Mouse (Mus musculus) kidney, embryonic 15.5 days (tissue): ENCODE data around the gene Sdad1. TPM values are rescaled to one million over a fixed set of nuclear protein-coding genes. Genes with fewer than 3 reads are reported as not detected.

ENCODE experiments used
- ATAC-seq: fragments of 200-750 bp; cut with Nextera tagmentation; replicated peaks from 2 replicates; pipeline ENCODE4 v1.8.0; 2017; ENCODE audit warnings: moderate TSS enrichment; ENCODE audit not compliant: low FRiP score
- H3K27ac ChIP-seq: fragments of 300-500 bp; sonication (generic); 2 replicates; pipeline ENCODE4 v1.5.1; 2015; ENCODE audit warnings: mild to moderate bottlenecking, inconsistent platforms
- H3K27me3 ChIP-seq: fragments of 300-500 bp; sonication (generic); 2 replicates; pipeline ENCODE4 v1.6.1; 2015; ENCODE audit warnings: inconsistent platforms
- H3K36me3 ChIP-seq: fragments of 300-500 bp; sonication (generic); 2 replicates; pipeline ENCODE4 v1.6.1; 2015; ENCODE audit warnings: inconsistent platforms
- H3K4me1 ChIP-seq: fragments of 300-500 bp; sonication (generic); 2 replicates; pipeline ENCODE4 v1.6.1; 2015; ENCODE audit warnings: inconsistent platforms
- H3K4me2 ChIP-seq: fragments of 300-500 bp; sonication (generic); 2 replicates; pipeline ENCODE4 v1.6.1; 2015; ENCODE audit warnings: moderate library complexity, mild to moderate bottlenecking, inconsistent platforms
- H3K4me3 ChIP-seq: fragments of 300-500 bp; sonication (generic); replicated peaks from 2 replicates; pipeline ENCODE4 v1.5.1; 2015; ENCODE audit warnings: mild to moderate bottlenecking, inconsistent platforms
- H3K9ac ChIP-seq: fragments of 300-500 bp; sonication (generic); 2 replicates; pipeline ENCODE4 v1.6.1; 2015; ENCODE audit warnings: mild to moderate bottlenecking, inconsistent platforms
- H3K9me3 ChIP-seq: fragments of 300-500 bp; sonication (generic); replicated peaks from 2 replicates; pipeline ENCODE4 v1.6.1; 2016; ENCODE audit warnings: inconsistent platforms
- WGBS: fragments of 180-500 bp; shearing (Covaris S2); methylation state at CpG from one replicate; pipeline ENCODE4 v1.1.7; 2015; ENCODE audit warnings: mixed read lengths; 5-methylcytosine and 5-hydroxymethylcytosine counted together
- polyA plus RNA-seq: library from polyadenylated mRNA; unstranded; fragments of >200 nt; fragmentation: Nextera tagmentation; extraction: Ambion mirVana; gene quantifications from 2 replicates; pipeline ENCODE4 v1.2.1, GENCODE M21; 2015

The Sdad1 gene
- polyA plus RNA-seq, 1 experiment from 2014 or later: 45.7 TPM

- H3K36me3 ChIP-seq: peaks cover 92% of the 10 kb centered on the region
- 87% methylated on average over 13 of the region's 13 CpGs for WGBS
Observed at GRCm38 (mm10) chr5:92302149-92302840, 8.0 kb downstream of the Sdad1 start.

GRCm38 (mm10) chr5:92294525-92294924, 15.8 kb downstream of the Sdad1 start:
- peaks cover 96% of the 10 kb centered on the region for H3K36me3 ChIP-seq
- WGBS: 88% methylated on average over 2 of the region's 2 CpGs
- no peaks in the 10 kb centered on the region for H3K4me1 ChIP-seq
- no peak for ATAC-seq
- no peaks in the 10 kb centered on the region for H3K27me3 ChIP-seq
- no peaks in the 10 kb centered on the region for H3K9me3 ChIP-seq
- H3K4me3 ChIP-seq: no peak overlapping the region
- H3K9ac ChIP-seq: no peak overlapping the region
- no peak overlapping the region for H3K27ac ChIP-seq
- H3K4me2 ChIP-seq: no peak overlapping the region

More at GRCm38 (mm10) chr5:92302149-92302840, 8.0 kb downstream of the Sdad1 start:
- Histone ChIP-seq H3K4me2 (no peak overlapping the region), H3K9ac (no peak overlapping the region), H3K9me3 (no peaks in the 10 kb centered on the region), H3K27me3 (no peaks in the 10 kb centered on the region), H3K4me3 (no peak overlapping the region), H3K27ac (no peak overlapping the region), H3K4me1 (no peaks in the 10 kb centered on the region)
- ATAC-seq: no peak

- no peak for ATAC-seq
- Histone ChIP-seq H3K4me1 (no peaks in the 10 kb centered on the region), H3K9me3 (no peaks in the 10 kb centered on the region), H3K27ac (no peak overlapping the region), H3K4me3 (no peak overlapping the region), H3K4me2 (no peak overlapping the region), H3K9ac (no peak overlapping the region), H3K27me3 (no peaks in the 10 kb centered on the region), H3K36me3 (peaks cover 98% of the 10 kb centered on the region)
- WGBS: 86% methylated on average over 6 of the region's 6 CpGs
Observed at GRCm38 (mm10) chr5:92291652-92292414, 18.4 kb downstream of the Sdad1 start.

- ATAC-seq: no peak
- Histone ChIP-seq H3K4me2 (no peak overlapping the region), H3K9me3 (no peaks in the 10 kb centered on the region), H3K9ac (no peak overlapping the region), H3K4me3 (no peak overlapping the region), H3K4me1 (no peaks in the 10 kb centered on the region), H3K27ac (no peak overlapping the region), H3K27me3 (no peaks in the 10 kb centered on the region), H3K36me3 (peaks cover 87% of the 10 kb centered on the region)
- 83% methylated on average over 6 of the region's 6 CpGs for whole genome bisulfite sequencing
Observed at GRCm38 (mm10) chr5:92287840-92288239, 22.4 kb downstream of the Sdad1 start.

DNA sequence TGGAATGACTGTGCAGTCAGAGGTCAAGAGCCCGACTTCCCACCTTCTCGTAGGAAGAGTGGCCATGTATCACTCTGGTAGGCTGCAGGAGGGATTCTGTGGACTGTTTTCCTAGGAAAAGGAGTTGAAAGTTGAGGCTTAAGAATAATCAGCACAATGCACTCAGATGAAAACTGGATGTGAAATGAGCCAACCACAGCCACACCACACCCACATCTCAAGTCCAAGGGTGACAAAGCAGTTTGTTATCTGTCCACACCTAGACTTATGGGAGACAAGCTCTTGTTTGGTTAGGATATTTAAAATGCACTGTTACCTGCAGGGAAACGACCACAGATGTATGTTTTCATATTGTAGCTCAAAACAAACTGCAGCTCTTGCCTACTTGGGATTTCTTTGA, 27.2 kb downstream of the Sdad1 start:
- H3K27ac ChIP-seq: no peak overlapping the region
- no peaks in the 10 kb centered on the region for H3K27me3 ChIP-seq
- H3K9me3 ChIP-seq: no peaks in the 10 kb centered on the region
- H3K4me2 ChIP-seq: no peak overlapping the region
- ATAC-seq: no peak
- H3K4me3 ChIP-seq: no peak overlapping the region
- H3K4me1 ChIP-seq: peaks cover 8% of the 10 kb centered on the region
- no peak overlapping the region for H3K9ac ChIP-seq
- peaks cover 41% of the 10 kb centered on the region for H3K36me3 ChIP-seq
- 47% methylated on average over 3 of the region's 3 CpGs for WGBS

GRCm38 (mm10) chr5:92282571-92282970, 27.7 kb downstream of the Sdad1 start:
- no peak for ATAC-seq
- peaks cover 8% of the 10 kb centered on the region for H3K4me1 ChIP-seq
- no peaks in the 10 kb centered on the region for H3K9me3 ChIP-seq
- no peaks in the 10 kb centered on the region for H3K27me3 ChIP-seq
- H3K4me2 ChIP-seq: no peak overlapping the region
- peaks cover 36% of the 10 kb centered on the region for H3K36me3 ChIP-seq
- no peak overlapping the region for H3K27ac ChIP-seq
- 78% methylated on average over 4 of the region's 4 CpGs for WGBS
- H3K4me3 ChIP-seq: no peak overlapping the region
- no peak overlapping the region for H3K9ac ChIP-seq

DNA sequence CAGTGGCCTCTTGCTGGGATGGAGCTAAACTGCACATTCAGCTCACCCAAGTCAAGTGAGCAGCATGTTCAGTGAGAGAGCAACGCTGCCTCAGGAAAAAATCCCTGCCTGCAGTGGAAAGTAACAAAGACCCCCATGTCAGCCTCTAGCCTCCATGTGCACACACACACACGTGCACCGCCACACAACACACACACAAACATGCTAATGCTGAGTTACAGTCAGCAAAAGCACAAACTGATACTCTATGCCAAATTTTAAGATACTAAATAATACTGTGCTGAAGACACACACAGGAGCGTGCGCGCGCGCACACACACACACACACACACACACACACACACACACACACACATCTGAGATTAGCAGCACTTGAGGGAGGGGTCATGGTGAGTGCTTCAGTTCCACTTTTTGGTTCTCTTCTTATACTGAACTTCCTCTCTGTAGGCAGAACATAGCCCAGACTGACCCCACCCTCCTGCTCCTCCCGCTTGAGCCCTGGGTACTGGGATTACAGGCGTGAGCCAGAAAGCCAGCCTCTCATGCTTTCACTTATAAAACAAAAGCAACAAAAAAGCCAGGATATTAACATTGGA, 31.2 kb downstream of the Sdad1 start:
- no peak for ATAC-seq
- peaks cover 2% of the 10 kb centered on the region; the same call in 1 of the 2 replicates for H3K36me3 ChIP-seq
- 82% methylated on average over 10 of the region's 10 CpGs for WGBS
- H3K4me3 ChIP-seq: no peak overlapping the region
- H3K4me1 ChIP-seq: peaks cover 11% of the 10 kb centered on the region
- no peaks in the 10 kb centered on the region for H3K27me3 ChIP-seq
- peak overlapping the region; percentile 80; the same call in 1 of the 2 replicates for H3K4me2 ChIP-seq
- no peaks in the 10 kb centered on the region for H3K9me3 ChIP-seq
- no peak overlapping the region for H3K9ac ChIP-seq
- H3K27ac ChIP-seq: no peak overlapping the region

DNA sequence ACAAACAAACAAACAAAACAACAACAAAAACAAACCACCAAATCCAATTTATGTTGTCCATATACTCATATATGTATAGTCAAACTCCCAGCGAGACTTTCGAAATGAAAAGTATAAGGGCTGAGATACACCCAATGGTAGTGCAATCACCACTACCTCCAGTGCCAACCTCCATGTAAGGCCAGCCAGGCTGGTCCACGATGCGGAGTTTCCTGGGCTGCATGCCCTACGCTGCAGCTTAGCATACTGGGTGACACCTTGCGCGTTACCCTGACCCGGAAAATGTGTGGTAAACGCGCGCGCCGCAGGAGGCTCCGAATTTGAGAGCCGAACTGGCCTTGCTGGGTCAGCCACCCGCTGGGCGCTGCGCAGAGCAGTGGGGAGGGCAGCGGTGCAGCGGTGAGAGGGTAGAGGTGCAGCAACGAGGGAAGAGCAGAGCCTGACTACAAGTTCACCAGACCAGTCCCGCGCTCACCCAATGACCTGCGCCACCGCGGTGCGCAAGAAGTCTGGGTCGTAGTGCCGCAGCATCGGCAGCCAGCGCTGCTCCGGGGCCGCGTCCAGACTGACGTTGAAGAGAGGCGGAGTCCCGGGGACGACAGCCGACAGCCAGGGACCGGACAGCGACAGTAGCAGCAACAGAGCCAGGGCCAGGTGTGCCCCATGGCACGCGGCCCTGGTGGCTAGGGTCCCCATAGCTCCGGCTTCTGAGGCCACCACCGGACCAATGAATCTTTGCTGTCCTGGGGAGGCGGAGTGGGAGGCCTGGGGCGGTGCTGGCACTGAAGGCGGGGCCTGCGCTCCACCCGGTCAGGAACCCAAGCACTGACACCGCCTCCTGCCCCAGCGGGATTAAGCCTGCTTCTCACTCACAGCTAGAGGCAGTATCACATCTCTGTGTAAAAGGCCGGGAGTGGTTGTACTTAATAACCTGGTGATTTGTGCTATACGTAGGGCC, 32.6 kb downstream of the Sdad1 start, which contains the start of gene Naaa:
Gene Naaa (minus strand): TSS at position 734 of the 958 bp plus-strand sequence.
- peaks cover 11% of the 10 kb centered on the region for H3K4me1 ChIP-seq
- H3K9me3 ChIP-seq: no peaks in the 10 kb centered on the region
- peak within 1 kb of the TSS; percentile 48 for H3K9ac ChIP-seq
- peak within 1 kb of the TSS; percentile 80 for H3K4me2 ChIP-seq
- H3K27me3 ChIP-seq: no peaks in the 10 kb centered on the region
- peak within 1 kb of the TSS; percentile 69 for H3K27ac ChIP-seq
- H3K36me3 ChIP-seq: no peaks in the 10 kb centered on the region
- H3K4me3 ChIP-seq: peak within 1 kb of the TSS; percentile 77
- 3% methylated on average over 54 of the region's 54 CpGs for WGBS
- peak; percentile 95 for ATAC-seq

DNA sequence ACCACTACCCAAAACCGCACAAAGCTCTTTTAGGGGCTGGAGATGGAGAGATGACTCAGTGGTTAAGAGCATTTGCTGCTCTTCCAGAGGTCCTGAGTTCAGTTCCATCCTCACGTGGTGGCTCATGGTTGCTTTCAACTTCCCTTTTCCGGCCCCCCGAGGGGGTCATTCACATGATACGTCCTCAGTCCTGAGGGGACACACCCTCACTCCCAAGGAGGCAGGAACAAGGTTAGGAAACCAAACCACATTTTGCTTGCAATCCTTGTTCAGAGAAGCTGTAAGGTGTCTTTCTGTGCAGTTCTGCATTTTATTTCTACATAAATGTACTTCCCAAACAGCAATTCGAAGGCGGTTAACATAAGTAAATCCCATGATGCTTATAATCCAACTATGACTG, 39.8 kb downstream of the Sdad1 start:
- ATAC-seq: no peak
- no peak overlapping the region for H3K4me2 ChIP-seq
- H3K9ac ChIP-seq: no peak overlapping the region
- H3K4me1 ChIP-seq: no peaks in the 10 kb centered on the region
- no peaks in the 10 kb centered on the region for H3K9me3 ChIP-seq
- no peak overlapping the region for H3K4me3 ChIP-seq
- H3K27me3 ChIP-seq: no peaks in the 10 kb centered on the region
- H3K36me3 ChIP-seq: no peaks in the 10 kb centered on the region
- no peak overlapping the region for H3K27ac ChIP-seq
- 89% methylated on average over 7 of the region's 7 CpGs for WGBS

DNA sequence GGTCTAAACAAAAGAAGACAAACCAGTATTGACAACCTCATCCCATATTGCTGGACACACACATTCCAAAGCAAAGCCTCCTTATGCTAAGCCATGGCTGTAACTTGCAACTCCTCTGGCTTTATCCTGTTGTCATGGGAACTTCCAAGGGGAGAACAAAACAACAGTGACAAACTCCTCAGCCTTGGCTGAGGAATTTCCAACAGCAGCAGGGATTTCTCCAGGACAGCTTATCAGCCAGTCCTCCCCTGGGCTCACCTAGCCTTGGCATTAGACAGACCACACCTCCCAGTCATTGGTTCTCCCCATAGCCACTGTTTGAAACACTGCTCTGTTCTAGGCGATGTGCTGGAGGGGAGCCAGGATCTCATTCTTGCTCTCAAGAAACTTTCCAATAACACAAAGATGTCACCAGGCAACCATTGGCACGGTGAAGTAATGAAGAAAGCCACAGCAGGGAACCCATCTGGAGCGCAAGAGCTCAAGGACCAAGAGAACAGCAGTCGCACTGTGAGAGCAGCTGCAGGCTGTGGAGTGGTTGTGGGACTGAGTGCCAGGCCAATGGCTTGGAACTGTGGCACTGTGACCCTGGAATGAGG, 46.4 kb downstream of the Sdad1 start:
- Histone ChIP-seq H3K4me2 (no peak overlapping the region), H3K9me3 (no peaks in the 10 kb centered on the region), H3K27ac (peak overlapping the region; percentile 37), H3K4me3 (no peak overlapping the region), H3K27me3 (no peaks in the 10 kb centered on the region), H3K4me1 (peaks cover 22% of the 10 kb centered on the region), H3K9ac (no peak overlapping the region), H3K36me3 (no peaks in the 10 kb centered on the region)
- 54% methylated on average over 4 of the region's 4 CpGs for WGBS
- ATAC-seq: peak; percentile 83

GRCm38 (mm10) chr5:92262646-92263045, 47.6 kb downstream of the Sdad1 start:
- Histone ChIP-seq H3K9ac (no peak overlapping the region), H3K4me2 (no peak overlapping the region), H3K36me3 (no peaks in the 10 kb centered on the region), H3K27ac (no peak overlapping the region), H3K4me1 (peaks cover 28% of the 10 kb centered on the region), H3K9me3 (no peaks in the 10 kb centered on the region), H3K27me3 (no peaks in the 10 kb centered on the region), H3K4me3 (no peak overlapping the region)
- 81% methylated on average over 8 of the region's 8 CpGs for WGBS
- ATAC-seq: no peak
